Mouse (Mus musculus) embryonic facial prominence, embryonic 11.5 days (tissue): ENCODE measurements around the gene Zwint. TPM values are rescaled to one million over a fixed set of nuclear protein-coding genes. Genes with fewer than 3 reads are reported as not detected.

Experiments used
- ATAC-seq: fragments of 200-750 bp; cut with Nextera tagmentation; replicated peaks from 2 replicates; pipeline ENCODE4 v1.8.0; 2017; ENCODE audit warnings: low read depth; ENCODE audit not compliant: insufficient number of reproducible peaks, low FRiP score, low TSS enrichment
- DNase-seq: peaks from one replicate; pipeline ENCODE4 v3.0.0-alpha.2; 2015; ENCODE audit warnings: low spot score
- H3K27ac ChIP-seq: fragments of 300-500 bp; sonication (generic); replicated peaks from 2 replicates; pipeline ENCODE4 v1.5.1; 2014; ENCODE audit warnings: mild to moderate bottlenecking, low read depth, low read length, control low read depth
- H3K27me3 ChIP-seq: fragments of 300-500 bp; sonication (generic); 2 replicates; pipeline ENCODE4 v1.6.1; 2014; ENCODE audit warnings: mild to moderate bottlenecking, low read length, moderate library complexity, mixed read lengths; ENCODE audit not compliant: control insufficient read depth, insufficient read depth
- H3K36me3 ChIP-seq: fragments of 300-500 bp; sonication (generic); replicated peaks from 2 replicates; pipeline ENCODE4 v1.6.1; 2014; ENCODE audit warnings: low read depth, mild to moderate bottlenecking, low read length, moderate library complexity, mixed read lengths; ENCODE audit not compliant: control insufficient read depth, insufficient read depth
- H3K4me1 ChIP-seq: fragments of 300-500 bp; sonication (generic); 2 replicates; pipeline ENCODE4 v1.6.1; 2014; ENCODE audit warnings: low read length, mixed read lengths; ENCODE audit not compliant: control insufficient read depth, insufficient read depth
- H3K4me2 ChIP-seq: fragments of 300-500 bp; sonication (generic); 2 replicates; pipeline ENCODE4 v1.6.1; 2014; ENCODE audit warnings: low read depth, mild to moderate bottlenecking, control low read depth, low read length, moderate library complexity
- H3K4me3 ChIP-seq: fragments of 300-500 bp; sonication (generic); 2 replicates; pipeline ENCODE4 v1.5.1; 2014; ENCODE audit warnings: low read depth, low read length, control low read depth
- H3K9ac ChIP-seq: fragments of 300-500 bp; sonication (generic); replicated peaks from 2 replicates; pipeline ENCODE4 v1.6.1; 2014; ENCODE audit warnings: mild to moderate bottlenecking, control low read depth, low read length
- H3K9me3 ChIP-seq: fragments of 300-500 bp; sonication (generic); replicated peaks from 2 replicates; pipeline ENCODE4 v1.6.1; 2016; ENCODE audit warnings: mild to moderate bottlenecking, low read length, inconsistent platforms, mixed read lengths; ENCODE audit not compliant: control insufficient read depth
- WGBS: fragments of 180-500 bp; shearing (Covaris S2); extraction: QIAGEN DNeasy Blood & Tissue Kit; methylation state at CpG from one replicate; pipeline ENCODE4 v1.1.7; 2014; 5-methylcytosine and 5-hydroxymethylcytosine counted together
- polyA plus RNA-seq: library from polyadenylated mRNA; unstranded; fragments of >200 nt; fragmentation: Nextera tagmentation; extraction: Ambion mirVana; gene quantifications from 2 replicates; pipeline ENCODE4 v1.2.1, GENCODE M21; 2014

Gene Zwint
- polyA plus RNA-seq, 1 experiment from 2014 or later, result 421 TPM

GRCm38 (mm10) chr10:72701092-72701491 is 46.4 kb downstream of the Zwint start:
- ATAC-seq, result no peak
- no peak overlapping the region for H3K9ac ChIP-seq
- no peaks in the 10 kb centered on the region for H3K36me3 ChIP-seq
- 86% methylated on average over 5 of the region's 5 CpGs for WGBS
- no peak overlapping the region for H3K27ac ChIP-seq
- H3K4me1 ChIP-seq, result no peaks in the 10 kb centered on the region
- no peaks in the 10 kb centered on the region for H3K27me3 ChIP-seq
- no peak overlapping the region for H3K4me3 ChIP-seq
- no peaks in the 10 kb centered on the region for H3K9me3 ChIP-seq
- no peak overlapping the region for H3K4me2 ChIP-seq
- DNase-seq, result no peak

- Histone ChIP-seq H3K9ac (no peak overlapping the region), H3K27ac (no peak overlapping the region), H3K4me3 (no peak overlapping the region), H3K36me3 (no peaks in the 10 kb centered on the region), H3K9me3 (no peaks in the 10 kb centered on the region), H3K4me1 (no peaks in the 10 kb centered on the region), H3K27me3 (no peaks in the 10 kb centered on the region), H3K4me2 (no peak overlapping the region)
- 78% methylated on average over 2 of the region's 2 CpGs for WGBS
- ATAC-seq, result no peak
- DNase-seq, result no peak
Observed at GRCm38 (mm10) chr10:72713754-72714153, 59.1 kb downstream of the Zwint start.
